Mouse (Mus musculus) liver (tissue): ENCODE measurements at regions not wholly inside any gene's neighbourhood (a gene's known extent, or its start where the extent isn't known, plus 50 kb on each side); places are given as distances from the start of the nearest gene placed in this dataset.

Experiments
- DNase-seq: peaks from one replicate; pipeline ENCODE4 v3.0.0-alpha.2; 2020; ENCODE audit warnings: mixed read lengths

- DNase-seq: no peak
Observed at GRCm38 (mm10) chr1:75693231-75693914, 147.3 kb downstream of the Slc4a3 start.

GRCm38 (mm10) chr1:75704832-75705650, 159.0 kb downstream of the Slc4a3 start:
- DNase-seq: no peak

- DNase-seq: no peak
Observed at GRCm38 (mm10) chr1:75706126-75706525, 160.1 kb downstream of the Slc4a3 start.

DNA sequence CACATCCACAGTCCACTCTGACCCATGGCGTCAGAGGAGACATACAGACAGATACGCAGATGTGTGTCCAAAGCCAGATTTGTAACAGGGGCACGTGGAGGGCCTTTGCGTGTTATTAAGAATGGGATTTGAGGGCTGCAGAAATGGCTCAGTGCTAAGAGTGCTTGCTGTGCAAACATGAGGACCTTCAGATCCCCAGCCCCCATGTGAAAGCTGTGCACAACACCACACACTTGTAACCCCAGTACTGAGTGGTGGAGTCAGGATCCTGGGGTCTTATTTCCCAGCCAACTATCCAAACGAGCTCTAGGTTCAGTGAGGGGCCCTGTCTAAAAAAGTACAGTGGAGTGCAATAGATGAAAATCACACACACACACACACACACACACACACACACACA, 177.4 kb downstream of the Slc4a3 start:
- DNase-seq: no peak

GRCm38 (mm10) chr1:75725329-75725728, 179.3 kb downstream of the Slc4a3 start:
- DNase-seq: no peak

DNA sequence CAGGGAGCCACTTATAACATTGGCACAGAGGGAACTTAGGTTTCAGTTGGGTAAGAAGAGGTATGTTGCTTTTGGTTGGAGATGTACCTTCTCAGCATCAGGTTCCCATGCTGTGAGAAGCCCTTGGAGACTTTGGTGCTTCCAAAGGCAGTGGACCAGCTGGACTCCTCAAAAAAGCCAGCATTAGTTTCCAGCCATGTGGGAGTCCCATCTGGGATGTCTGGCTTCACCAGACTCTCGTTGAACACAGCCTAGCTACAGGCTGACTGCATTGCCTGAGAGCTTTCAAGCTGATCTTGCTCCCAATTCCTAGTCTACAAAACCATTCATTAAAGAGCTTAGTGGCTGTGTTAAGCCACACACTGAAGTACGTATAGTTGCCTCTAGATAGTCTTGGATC, 182.8 kb downstream of the Slc4a3 start:
- DNase-seq: no peak

DNA sequence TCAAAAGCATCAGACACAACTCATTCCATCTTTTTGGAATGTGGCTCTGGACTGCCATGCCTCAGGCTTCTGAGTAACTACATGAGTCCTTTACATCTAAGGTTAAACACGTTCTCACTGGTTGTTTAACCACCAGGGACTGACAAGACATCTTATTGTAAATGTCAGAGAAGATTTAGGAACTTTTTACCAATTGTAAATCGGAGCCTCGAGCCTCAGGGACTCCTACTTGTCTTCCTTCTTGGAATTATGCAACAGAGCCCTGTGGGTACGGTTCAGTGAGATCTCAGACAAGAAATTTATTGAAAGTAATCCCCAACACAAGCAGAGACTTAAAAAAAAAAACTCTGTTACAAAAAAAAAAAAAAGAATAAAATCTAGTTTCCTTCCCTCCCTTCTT, 187.7 kb downstream of the Slc4a3 start:
- no peak for DNase-seq

GRCm38 (mm10) chr1:75738651-75739050, 192.6 kb downstream of the Slc4a3 start:
- DNase-seq: no peak

DNA sequence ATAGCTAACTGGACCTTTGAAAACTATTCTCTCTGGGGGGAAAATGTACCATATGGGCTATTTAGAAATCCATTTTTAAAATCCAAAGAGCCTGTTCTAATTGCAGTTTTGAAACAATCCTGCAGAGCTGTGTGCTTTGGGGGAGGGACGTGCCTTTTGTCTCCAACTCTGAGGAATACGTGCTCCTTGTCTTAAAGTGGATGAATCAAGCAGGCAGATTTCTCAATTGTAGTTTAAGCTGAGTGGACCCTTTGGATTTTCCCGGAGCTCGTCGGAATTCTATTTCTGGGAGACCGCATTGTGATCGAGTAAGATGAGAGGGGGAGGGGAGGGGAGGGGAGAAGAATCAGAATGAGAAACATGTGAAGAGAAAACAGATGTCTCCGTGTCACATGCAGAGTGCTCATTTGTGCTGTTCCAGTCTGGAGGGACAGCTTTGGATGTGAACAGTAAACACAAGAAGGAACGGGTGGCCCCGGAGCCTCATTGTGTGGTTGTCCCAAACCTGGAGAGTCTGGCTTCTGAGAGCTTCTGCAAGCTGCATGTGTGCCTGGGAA, 203.7 kb downstream of the Slc4a3 start:
- DNase-seq: no peak

DNA sequence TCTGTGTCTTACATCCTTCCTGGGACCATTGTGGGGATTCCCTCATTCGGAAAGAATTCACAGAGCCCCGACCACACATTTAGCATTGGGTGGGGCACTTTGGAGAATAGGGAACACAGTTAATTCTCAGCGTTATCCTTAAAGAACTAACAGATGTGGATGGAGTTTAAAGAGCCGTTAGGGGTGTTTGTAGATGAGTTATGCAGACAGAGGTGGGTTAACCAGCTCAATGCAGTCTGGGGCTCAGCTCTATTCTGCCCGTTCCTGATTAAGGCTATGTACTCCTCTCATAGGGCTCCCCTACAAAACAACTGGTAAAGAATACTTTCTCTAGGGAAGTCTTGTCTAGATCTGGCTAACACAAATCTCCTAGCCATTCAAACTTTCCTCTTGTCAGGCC, 226.1 kb downstream of the Slc4a3 start:
- no peak for DNase-seq

GRCm38 (mm10) chr1:75773014-75773413, 226.9 kb downstream of the Slc4a3 start:
- DNase-seq: no peak

DNA sequence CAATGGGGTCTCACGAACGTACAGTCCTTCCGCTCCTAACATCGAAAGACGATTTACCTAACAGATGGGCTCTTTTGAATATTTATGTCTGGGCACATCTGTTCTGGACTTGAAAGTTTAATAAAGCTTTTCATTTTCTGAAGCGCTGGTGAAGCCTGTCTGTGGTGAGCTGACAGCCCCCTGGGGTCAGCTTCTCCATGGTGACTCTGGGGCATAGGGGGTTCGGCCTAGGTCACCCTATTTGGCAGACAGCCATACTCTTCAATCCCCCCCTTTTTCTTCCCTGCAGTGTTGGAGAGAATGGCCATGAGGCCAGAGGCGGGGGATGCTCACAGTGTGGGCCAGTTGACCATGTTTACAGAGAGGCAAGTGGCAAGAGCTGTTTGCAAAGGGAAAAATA, 232.8 kb downstream of the Slc4a3 start:
- DNase-seq: no peak

DNA sequence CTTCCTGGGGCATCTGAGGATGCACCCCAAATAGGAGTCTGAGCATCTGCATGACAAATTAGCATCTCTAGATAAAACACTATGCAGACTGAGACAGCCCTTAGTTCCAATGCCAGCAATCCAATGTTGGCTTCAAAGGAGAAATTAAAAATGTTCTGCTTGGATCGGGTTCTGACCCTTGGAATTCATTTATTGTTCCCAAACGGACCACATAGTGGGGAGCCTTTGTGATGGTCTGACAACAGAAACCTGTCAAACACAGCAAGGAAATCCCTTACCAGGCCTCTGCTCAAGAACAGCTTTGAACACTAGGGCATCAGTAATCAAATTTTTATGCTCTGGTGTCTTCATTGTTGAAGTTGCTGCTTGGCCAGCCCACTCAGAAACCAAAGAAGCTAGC, 237.1 kb downstream of the Slc4a3 start:
- DNase-seq: no peak

DNA sequence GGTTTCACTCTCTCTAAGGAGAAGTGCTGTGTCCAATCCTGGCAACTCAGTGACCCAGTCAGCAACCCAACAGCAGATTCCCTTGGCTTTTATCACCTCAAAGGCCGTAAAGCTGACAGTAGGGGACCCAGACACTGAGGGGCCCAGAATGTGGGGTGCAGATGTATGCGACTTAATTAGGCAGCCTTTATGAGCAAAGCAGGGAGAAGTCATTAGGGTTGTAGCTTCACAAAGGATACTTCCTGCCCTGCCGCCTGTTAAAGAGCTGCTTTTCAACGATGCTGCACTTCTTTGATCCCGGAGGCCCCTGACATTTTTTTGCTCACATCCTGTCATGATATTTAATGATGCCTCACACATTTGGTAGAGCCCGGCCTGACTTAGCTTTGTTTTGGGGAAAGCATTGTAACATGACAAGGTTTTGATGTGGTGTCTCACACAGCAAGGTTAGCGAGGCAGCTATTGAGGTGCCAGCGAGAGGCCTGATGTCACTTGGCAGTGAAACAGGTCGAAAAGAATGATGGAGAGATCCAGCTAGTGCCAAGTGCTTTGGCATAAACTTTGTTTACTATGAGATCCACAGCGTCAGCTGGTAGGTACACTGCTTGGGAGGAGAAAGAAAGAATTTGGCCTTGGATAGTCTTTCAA, 240.2 kb downstream of the Slc4a3 start:
- no peak for DNase-seq

DNA sequence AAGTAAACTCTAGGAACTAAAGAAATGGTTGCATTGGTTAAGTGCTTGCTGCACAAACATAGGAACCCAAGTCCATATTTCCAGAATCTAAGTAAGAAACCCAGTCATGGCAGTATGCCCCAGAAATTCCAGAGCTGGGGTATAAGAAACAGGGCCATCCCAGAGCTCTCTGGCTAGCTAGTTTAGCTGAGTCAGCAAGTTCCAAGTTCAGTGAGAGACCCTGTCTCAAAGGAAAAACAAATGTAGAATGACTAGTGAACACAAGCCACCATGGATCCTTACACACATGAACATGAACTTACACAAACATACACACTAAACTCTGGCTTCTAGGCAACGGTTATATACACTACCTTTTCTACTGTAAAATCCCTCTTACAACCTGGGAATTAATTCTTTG, 245.4 kb downstream of the Slc4a3 start:
- DNase-seq: no peak

GRCm38 (mm10) chr1:75797793-75798192, 251.7 kb downstream of the Slc4a3 start:
- DNase-seq: no peak

- DNase-seq: no peak
Observed at GRCm38 (mm10) chr1:75798375-75799099, 252.5 kb downstream of the Slc4a3 start.

GRCm38 (mm10) chr1:75804473-75804872, 258.4 kb downstream of the Slc4a3 start:
- DNase-seq: no peak

DNA sequence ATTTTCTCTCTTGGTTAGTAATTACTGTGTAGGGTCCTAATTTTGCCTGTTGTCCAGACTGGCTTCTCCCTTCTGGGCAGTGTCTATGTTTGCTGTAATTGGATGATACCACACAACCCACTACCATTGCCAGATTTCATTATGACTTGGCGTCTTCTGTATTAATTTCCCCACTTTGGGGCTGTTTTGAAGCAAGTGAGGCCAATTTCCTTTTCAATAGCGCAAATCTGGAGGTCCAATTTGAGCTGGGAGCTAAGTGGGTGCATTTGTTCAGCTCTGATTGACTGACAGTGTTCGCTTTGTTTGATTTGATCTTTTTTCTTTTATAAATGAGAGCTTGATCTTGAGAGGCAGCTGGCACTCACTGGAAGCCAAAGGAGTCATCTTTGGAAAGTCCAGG, 266.4 kb downstream of the Slc4a3 start:
- no peak for DNase-seq

DNA sequence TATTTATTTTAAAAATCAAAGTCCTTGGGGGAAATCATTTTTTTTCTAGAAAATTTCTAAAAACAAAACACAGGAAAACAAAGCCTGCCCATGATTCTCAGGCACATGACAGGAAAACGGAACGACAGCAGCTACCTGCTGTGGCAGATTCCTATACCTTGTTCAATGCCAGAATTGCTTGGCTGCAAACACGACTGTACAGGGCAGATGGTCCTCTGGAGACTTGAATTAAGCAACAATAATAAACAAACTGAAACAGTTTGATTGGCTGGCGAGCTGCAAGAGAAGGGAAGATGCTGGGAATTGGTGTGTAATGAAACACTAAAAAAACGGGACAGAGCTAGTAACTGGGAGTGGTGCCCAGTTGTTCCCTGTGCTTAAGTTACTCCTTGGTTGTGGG, 280.1 kb downstream of the Slc4a3 start:
- DNase-seq: no peak

- DNase-seq: no peak
Observed at GRCm38 (mm10) chr1:75833071-75833830, 287.2 kb downstream of the Slc4a3 start.

DNA sequence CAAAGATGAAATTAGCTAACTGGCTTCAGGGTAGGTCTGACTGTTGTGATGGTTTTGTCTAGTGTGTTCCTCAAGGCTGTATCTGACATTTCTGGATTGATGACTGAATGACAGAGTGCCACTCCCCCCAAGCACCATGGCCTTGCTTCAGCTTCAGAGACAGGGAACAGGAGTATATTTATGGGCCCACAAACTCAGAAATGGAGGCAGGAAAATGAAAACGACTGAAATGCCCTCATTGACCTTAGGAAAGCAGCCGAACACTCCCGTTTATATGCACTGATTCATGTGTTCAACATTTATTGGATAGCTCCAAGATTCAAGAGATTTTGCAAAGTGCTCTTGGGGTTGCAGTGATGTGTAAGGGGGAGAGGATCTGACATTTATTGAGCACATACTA, 288.3 kb downstream of the Slc4a3 start:
- DNase-seq: no peak
